Mouse (Mus musculus): ENCODE results near the gene Cxcr3.

The Cxcr3 gene

DNA sequence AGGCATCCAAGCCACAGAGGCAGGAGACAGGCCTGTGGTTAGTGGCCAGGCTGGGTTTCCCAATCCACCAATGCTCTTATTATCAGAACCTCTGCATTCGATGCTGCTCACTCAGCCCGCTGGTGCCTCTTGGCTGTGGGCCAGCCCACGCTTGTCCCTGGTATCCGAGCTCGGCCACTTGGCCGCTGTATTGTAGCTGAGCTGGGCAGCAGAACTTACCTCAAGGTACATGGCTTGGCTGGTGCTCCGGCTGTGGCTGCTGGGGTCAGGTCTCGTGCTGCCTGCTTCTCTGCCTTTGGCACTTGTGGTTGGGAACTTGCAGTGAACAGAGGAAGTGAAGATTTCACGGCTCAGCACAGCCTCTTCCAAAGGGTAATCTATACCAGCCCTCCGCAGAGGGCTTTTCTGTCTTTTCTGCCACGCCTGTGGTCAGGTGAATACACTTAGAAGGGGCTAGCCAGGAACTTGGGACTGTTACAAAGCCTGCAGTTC is at the start of gene Cxcr3:
Gene Cxcr3 (minus strand): TSS at position 442 of the 492 bp plus-strand sequence.
- no peak for DNase-seq (ENCODE audit: extremely low read depth, low read depth, low spot score)

DNA sequence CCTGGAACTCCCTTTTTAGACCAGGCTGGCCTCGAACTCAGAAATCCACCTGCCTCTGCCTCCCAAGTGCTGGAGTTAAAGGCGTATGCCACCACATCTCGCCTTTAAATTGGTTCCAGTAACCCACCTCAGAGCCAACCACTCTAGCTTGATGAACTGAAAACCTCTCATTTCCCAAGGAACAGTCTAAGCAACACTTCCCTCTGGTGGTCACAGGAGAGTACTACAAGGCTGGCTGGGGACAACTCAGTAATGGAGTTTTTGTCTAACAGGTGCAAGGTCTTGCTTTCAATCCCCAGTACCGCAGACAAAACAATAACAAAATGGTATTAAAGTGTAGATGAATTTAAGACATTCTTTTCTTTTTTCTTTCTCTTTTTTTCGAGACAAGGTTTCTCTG is 38.0 kb upstream of the Cxcr3 start:
- DNase-seq (ENCODE audit: extremely low read depth, low read depth, low spot score): no peak

DNA sequence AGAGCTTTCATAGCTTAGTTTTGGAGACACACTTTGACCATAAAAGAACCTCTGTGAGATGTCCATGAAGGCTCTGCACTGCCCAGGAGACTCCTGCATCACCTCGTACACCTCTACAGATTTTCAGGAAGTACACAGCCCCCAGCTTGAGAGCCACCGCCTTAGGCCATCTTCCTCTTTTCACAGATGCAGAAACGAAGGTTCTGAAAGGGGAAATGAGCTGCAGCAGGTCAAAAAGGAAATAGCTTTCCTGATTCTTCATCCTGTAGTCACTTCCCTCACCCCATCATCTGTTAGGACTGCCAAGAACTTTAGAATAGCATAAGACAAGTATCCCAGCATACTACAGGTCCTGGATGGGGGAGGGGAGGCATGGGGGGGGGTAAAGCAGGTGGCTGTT is 36.2 kb upstream of the Cxcr3 start:
- DNase-seq (ENCODE audit: extremely low read depth, low read depth, low spot score): no peak

DNA sequence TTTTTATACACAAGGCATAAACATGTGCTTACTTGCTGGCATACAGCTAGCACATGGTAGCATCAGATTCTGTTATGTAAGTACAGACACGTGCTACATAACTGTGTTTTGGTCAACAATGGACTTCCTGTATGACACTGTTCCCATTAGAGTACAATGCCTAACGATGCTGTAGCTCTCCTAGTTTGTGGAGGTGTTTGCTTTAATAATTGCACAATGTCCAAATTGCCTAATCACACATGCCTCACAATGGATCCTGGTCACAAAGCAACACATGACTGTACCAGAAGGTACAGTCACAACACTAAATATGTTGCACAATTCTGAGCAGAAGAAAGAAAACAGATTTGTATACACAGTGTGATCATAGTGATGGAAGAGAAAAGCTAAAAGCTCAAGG is 35.4 kb upstream of the Cxcr3 start:
- DNase-seq (ENCODE audit: extremely low read depth, low read depth, low spot score): no peak

DNA sequence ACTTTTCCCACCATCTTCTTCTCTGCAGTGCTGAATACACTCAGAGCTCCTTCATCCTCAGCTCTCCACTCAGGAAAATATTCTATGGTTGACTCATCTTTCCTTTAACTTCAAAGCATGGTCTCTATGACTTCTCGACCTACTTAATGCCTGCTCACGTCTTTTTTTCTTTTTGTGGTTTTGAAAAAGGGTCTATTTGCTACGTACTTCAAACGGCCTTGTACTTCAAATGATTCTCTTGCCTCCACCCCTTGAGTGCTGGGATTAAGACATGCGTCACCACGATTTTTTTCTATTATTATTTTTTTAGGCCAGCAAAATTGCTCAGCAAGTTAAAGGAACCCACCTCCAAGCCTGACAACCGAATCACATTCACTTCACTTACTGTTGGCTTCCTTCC is 33.2 kb upstream of the Cxcr3 start:
- no peak for DNase-seq (ENCODE audit: extremely low read depth, low read depth, low spot score)

DNA sequence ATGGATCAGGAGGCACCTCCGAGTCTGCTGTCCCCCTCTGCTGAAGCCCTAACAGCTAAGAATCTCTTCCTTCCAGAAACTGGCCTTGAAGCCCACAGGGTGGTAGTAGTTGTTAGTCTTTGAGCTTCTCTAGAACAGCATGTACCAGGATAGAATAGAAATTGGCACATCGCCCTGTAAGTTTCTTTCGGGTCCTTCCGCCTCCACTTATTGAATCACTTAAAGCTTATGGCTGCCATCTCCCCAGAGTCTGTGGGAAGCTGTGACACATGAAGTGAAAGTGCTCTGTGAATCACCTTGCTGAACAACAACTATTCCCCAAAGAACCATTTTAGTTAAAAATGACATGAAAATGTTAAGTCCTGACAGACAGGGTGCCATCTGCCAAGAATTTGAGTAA is 31.0 kb upstream of the Cxcr3 start:
- no peak for DNase-seq (ENCODE audit: extremely low read depth, low read depth, low spot score)

DNA sequence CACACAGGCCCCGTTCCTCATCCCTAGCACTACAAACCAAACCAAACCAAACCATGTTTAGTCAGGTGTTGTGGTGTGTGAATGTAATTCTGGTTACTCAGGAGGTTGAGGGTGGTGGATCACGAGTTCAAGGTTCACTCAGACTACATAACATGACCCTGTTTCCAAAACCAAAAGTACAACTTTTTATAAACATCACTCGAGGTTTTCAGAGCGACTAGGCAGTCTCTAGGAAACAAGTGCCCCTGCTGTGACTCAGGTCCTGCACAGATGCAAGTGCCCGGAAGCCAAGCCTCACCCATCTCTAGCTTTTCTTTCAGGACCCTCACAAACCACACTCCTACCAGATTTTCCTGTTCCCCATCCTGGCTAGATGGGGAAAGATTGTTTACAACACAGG is 30.6 kb upstream of the Cxcr3 start:
- no peak for DNase-seq (ENCODE audit: extremely low read depth, low read depth, low spot score)

DNA sequence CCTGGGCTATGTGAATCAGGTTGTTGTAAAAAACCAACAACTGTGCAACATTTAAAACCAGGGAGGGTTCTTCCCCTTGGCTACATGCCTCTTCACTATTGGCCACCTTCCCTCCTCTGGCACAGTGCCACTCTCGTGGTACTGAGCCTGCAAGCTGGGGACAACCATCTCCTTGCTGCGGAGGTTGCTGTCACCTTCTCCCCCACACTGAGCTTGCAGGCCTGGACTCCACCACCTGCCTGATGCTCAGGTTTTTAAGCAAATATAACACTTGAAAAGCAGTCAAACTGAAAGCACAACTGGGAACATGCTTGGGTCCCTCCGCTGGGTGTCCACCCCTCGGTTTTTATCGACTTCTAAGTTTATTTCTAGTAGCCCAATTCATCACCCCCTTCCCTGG is 20.4 kb upstream of the Cxcr3 start:
- DNase-seq (ENCODE audit: extremely low read depth, low read depth, low spot score): no peak

DNA sequence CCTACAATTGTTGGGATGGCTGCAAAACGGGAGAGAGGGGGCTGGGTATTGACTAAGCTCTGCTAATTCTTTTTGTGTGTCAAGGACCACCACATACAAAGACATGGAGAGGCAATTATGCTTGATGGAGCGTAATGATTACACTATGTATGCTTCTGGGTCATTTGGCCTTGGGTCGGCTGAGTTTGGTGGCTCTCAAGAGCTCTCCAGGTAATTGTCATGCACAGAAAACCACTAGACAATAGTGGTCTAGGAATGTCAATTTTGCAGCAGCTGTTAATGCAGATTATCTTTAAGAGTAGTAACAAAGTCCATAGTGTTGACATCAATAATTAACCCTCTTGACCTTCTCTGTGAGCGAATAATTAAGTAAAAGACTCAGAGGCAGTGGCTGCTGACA is 16.1 kb upstream of the Cxcr3 start:
- DNase-seq (ENCODE audit: extremely low read depth, low read depth, low spot score): no peak

DNA sequence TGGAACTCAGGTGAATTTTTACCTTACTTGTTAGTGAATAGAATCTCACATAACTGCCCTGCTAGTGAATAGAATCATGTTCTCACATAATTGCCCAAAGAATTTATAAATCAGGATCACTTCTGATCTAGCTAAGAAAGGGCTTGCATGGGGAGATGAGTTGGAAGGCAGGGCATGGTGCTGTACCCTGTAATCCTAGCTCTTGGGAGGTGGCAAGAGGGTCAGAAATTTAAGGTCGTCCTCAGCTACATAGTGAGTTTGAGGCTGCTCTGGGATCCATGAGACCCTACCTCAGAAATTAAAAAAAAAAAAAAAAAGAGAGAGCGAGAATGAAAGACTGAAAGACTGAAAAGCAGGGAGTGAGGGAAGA is 7.0 kb upstream of the Cxcr3 start:
- no peak for DNase-seq (ENCODE audit: extremely low read depth, low read depth, low spot score)

DNA sequence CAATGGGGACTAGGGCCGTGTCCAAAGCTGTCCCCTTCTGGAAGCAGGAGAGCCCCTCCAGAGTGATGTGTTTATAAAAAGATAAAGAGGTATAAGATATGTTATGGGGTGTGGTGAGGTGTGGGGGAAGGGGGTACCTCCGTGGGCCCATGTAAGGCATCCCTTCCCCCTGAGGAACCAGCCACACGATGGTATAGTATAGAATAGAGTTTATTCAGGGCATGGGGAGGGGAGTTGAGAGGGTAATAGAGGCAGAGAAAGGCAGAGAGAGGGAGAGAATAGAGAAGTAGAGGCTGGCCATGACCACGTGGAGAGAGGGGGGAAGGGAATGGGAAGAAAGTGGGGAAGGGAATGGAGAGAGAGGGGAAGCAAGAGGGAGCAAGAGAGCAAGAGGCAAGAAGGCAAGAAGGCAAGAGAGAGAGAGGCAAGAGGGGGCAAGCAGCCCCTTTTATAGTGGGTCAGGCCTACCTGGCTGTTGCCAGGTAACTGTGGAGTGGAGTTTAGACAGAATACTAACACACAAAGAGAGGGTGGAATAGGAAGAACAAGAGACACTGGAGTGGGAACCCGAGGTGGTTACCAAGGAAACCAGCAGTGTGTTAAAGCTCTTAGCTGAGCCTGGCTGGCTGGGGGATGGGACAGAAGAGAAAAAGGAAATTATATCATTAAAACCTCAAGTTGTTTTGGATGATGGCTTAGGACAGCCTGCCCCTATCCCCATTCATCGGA is 6.4 kb upstream of the Cxcr3 start:
- DNase-seq (ENCODE audit: extremely low read depth, low read depth, low spot score): no peak

DNA sequence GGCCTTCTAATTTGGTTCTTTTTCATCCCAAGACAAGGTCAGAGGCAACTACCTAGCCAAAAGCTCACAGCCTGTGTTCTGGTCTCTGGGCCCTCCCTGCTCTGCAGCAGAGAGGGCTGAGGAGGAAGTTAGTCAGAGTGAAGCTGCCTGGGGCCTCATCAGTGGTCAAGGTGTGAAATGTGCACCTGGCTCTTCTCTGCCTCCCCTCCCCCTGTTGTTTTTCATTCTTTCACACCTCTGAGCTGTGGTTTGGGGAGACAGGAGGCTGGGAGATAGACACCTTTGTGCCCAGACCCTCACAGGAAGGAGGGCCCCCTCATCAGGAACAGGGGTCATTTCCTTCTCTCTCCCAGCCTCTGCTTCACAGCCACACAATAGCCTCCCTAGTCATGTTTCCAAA is 3.1 kb upstream of the Cxcr3 start:
- no peak for DNase-seq (ENCODE audit: extremely low read depth, low read depth, low spot score)

DNA sequence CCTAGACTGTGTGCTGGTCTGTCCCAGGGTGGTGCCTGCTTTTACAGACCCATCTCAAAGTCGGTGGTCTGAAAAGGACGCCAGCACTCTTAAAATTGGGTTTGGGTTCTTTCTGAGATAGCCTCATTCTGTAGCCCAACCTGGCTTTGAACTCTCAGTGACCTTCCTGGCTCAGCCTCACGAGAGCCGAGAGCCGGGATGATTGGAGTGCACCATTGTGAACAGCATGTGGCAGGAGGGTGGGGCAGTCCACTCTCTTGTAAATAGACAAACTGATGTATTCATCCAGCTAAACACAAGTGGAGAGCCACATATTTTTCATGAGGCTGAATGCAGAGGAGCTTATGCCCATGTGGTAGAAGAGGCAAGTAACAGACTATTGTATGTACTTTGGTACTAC is 912 bp upstream of the Cxcr3 start:
- DNase-seq (ENCODE audit: extremely low read depth, low read depth, low spot score): no peak

DNA sequence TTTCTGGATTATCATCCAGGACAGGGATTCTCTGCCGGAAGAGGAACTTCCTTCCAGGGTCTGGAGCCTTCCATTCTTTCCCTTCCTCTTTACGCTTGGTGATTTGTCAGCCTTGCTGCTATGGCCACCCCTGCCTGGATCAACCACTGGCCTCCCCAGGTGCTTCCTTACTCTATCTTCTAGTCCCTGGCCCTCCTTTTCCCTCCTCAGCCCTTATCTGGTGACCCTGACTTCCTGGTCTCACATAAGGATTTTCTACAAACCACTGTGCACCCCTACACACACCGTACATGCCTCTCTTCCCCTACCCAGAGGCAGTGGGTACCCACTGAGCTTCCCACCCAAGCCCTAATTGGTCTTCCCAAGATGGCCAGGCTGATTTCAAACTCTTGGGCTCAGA is 781 bp downstream of the Cxcr3 start:
- no peak for DNase-seq (ENCODE audit: extremely low read depth, low read depth, low spot score)

DNA sequence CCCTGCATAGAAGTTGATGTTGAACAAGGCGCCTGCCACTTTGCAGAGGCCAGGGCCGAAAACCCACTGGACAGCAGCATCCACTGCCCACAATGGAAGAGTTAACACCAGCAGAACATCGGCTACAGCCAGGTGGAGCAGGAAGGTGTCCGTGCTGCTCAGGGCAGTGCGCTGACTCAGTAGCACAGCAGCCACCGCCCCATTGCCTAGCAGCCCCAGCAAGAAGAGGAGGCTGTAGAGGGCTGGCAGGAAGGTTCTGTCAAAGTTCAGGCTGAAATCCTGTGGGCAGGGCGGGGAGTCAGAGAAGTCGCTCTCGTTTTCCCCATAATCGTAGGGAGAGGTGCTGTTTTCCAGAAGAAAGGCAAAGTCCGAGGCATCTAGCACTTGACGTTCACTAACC is 1.4 kb downstream of the Cxcr3 start:
- DNase-seq (ENCODE audit: extremely low read depth, low read depth, low spot score): no peak

DNA sequence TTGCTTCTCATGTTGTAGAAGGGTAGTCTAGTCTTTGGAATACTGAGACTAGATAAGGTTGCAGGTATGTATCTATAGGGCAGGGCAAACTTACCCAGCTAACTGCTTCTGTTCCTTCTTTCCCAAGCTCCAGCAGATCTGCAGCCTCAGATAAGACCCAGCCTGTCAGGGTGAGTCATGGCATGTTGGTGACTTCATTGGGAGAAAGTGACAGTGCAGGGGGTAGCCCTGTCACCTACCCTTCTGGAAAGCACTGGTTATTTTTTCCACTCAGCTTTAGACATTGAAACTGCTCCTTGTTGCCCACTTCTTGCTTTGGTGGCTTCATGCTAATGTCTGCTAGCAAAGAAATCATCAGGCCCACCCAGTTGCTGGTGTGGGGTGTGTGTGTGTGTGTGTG is 4.1 kb downstream of the Cxcr3 start:
- DNase-seq (ENCODE audit: extremely low read depth, low read depth, low spot score): no peak

DNA sequence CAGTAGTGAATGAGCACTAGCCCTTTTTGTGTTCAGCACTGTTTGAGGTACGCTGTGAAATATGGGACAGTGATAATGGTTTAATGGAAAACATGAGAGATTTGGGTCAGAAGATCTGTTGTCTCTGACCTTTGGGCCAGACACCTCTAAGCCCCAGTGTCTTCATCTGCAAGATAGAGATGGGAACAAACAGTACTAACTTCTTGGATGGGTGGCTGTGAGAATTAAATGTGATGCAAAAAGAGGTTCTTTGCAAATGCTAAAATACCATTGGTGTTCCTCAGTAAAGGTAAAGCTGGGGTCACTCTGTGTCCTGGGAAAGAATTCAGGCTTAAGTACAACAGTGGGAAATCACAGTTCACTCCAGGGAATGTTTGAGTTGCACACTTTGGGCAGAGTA is 13.7 kb downstream of the Cxcr3 start:
- DNase-seq (ENCODE audit: extremely low read depth, low read depth, low spot score): no peak

DNA sequence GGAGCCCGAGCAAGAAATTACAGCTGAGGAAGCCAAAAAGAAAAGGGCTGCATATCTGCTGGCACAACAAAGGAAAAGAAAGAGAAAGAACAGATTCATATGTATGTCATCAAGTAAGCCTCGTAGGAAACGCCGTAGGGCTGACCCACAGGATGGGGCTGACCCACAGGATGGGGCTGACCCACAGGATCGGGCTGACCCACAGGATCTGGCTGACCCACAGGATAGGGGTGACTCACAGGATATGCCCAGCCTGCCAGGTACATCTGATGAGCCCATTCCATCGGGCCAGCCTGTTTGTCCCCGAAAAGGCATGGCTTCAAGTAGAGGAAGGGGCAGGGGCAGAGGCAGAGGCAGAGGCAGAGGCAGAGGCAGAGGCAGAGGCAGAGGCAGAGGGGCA is 29.0 kb downstream of the Cxcr3 start:
- no peak for DNase-seq (ENCODE audit: extremely low read depth, low read depth, low spot score)

DNA sequence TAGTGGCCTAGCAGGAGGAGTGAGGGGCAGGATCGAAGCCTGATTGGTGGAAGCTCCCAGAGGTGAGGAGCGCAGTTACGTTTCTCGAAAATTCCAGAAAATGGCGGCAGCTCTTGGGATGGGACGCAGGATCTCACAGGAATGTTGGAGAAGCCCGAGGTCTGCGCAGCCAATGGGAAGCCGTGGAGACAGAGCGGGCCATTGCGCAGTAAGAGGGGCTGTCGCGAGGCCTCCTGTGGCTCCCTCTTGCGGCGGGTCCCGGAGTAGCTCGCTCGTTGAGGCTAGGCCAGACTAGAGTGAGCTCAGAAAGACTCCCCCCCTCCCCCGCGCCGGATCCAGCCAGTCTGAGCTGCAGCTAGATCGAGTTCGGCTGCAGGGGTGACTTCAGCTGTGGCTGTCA is 35.8 kb downstream of the Cxcr3 start:
- DNase-seq (ENCODE audit: extremely low read depth, low read depth, low spot score): no peak

DNA sequence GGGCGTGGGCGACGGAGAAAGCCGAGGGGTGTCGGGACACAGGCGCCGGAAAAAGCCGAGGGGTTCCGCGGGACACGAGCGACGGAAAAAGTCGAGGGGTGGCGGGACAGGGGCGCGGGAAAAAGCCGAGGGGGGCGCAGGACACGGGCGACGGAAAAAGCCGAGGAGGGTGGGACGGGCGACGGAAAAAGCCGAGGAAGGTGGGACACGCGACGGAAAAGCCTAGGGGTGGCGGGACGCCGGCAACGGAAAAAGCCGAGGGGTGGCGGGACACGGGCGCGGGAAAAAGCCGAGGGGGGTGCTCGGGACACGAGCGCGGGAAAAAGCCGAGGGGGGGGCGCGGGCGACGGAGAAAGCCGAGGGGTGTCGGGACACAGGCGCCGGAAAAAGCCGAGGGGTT is 36.5 kb downstream of the Cxcr3 start:
- DNase-seq (ENCODE audit: extremely low read depth, low read depth, low spot score): no peak

DNA sequence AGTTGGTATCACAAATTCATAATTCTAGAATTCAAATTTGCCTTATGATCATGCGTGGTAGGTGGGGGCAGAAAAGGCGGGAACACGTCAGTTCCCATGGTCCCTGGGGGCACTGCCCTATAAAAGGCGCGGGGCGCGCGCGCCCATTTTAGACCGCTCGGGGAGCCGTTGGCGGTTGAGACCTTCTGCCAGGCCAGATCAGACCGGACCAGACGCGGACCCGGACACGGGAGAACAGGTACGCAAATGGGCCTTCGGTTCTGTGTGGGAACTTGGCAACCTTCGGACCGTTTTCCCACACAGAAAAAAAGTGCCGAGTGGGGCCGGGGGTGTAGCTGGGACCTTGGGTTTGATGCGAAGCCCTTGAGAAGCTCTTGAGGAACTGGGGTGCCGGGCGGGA is 38.4 kb downstream of the Cxcr3 start:
- DNase-seq (ENCODE audit: extremely low read depth, low read depth, low spot score): no peak
